Mouse (Mus musculus): ENCODE measurements around the gene Tomm7.
A peak's percentile ranks its signal among the peaks of the same experiment; 100 is the strongest.
"Not testable (repeated sequence)": the region's sequence is repeated elsewhere in the genome, so short reads cannot be mapped to it uniquely, and the experiment has no call there.

Gene Tomm7

GRCm38 (mm10) chr5:23843674-23844530, at the start of gene Tomm7:
Gene Tomm7, minus strand, starts transcription at chr5:23844161.
- DNase-seq (ENCODE audit: low read depth, low spot score) = peak; percentile 96

GRCm38 (mm10) chr5:23893156-23893863, 49.3 kb upstream of the Tomm7 start:
- DNase-seq (ENCODE audit: low read depth, low spot score) = no peak

GRCm38 (mm10) chr5:23890734-23891133, 46.8 kb upstream of the Tomm7 start:
- no peak for DNase-seq (ENCODE audit: low read depth, low spot score)

- no peak for DNase-seq (ENCODE audit: low read depth, low spot score)
Measured at GRCm38 (mm10) chr5:23889461-23889860, 45.5 kb upstream of the Tomm7 start.

- DNase-seq (ENCODE audit: low read depth, low spot score) = no peak
Measured at GRCm38 (mm10) chr5:23887111-23887510, 43.1 kb upstream of the Tomm7 start.

- DNase-seq (ENCODE audit: low read depth, low spot score) = no peak
Measured at GRCm38 (mm10) chr5:23874457-23874856, 30.5 kb upstream of the Tomm7 start.

GRCm38 (mm10) chr5:23872586-23872985, 28.6 kb upstream of the Tomm7 start:
- no peak for DNase-seq (ENCODE audit: low read depth, low spot score)

GRCm38 (mm10) chr5:23871323-23871722, 27.4 kb upstream of the Tomm7 start:
- not testable (repeated sequence) for DNase-seq (ENCODE audit: low read depth, low spot score)

GRCm38 (mm10) chr5:23865941-23866340, 22.0 kb upstream of the Tomm7 start:
- DNase-seq (ENCODE audit: low read depth, low spot score) = no peak

- no peak for DNase-seq (ENCODE audit: low read depth, low spot score)
Measured at GRCm38 (mm10) chr5:23864054-23864965, 20.3 kb upstream of the Tomm7 start.

- DNase-seq (ENCODE audit: low read depth, low spot score) = no peak
Measured at GRCm38 (mm10) chr5:23863166-23864053, 19.4 kb upstream of the Tomm7 start.

- DNase-seq (ENCODE audit: low read depth, low spot score) = no peak
Measured at GRCm38 (mm10) chr5:23862291-23862690, 18.3 kb upstream of the Tomm7 start.

GRCm38 (mm10) chr5:23861721-23862120, 17.8 kb upstream of the Tomm7 start:
- DNase-seq (ENCODE audit: low read depth, low spot score) = no peak

GRCm38 (mm10) chr5:23859896-23860295, 15.9 kb upstream of the Tomm7 start:
- DNase-seq (ENCODE audit: low read depth, low spot score) = no peak

GRCm38 (mm10) chr5:23859087-23859718, 15.2 kb upstream of the Tomm7 start:
- DNase-seq (ENCODE audit: low read depth, low spot score) = no peak

- DNase-seq (ENCODE audit: low read depth, low spot score) = no peak
Measured at GRCm38 (mm10) chr5:23858643-23859042, 14.7 kb upstream of the Tomm7 start.

- DNase-seq (ENCODE audit: low read depth, low spot score) = no peak
Measured at GRCm38 (mm10) chr5:23858001-23858400, 14.0 kb upstream of the Tomm7 start.

- no peak for DNase-seq (ENCODE audit: low read depth, low spot score)
Measured at GRCm38 (mm10) chr5:23857189-23857588, 13.2 kb upstream of the Tomm7 start.

- no peak for DNase-seq (ENCODE audit: low read depth, low spot score)
Measured at GRCm38 (mm10) chr5:23856164-23856563, 12.2 kb upstream of the Tomm7 start.

- no peak for DNase-seq (ENCODE audit: low read depth, low spot score)
Measured at GRCm38 (mm10) chr5:23855484-23855883, 11.5 kb upstream of the Tomm7 start.

Measured in WW6 (cell line).